Mouse (Mus musculus): ENCODE data around the gene Mob1a. TPM values are rescaled to one million over a fixed set of nuclear protein-coding genes. Genes with fewer than 3 reads are reported as not detected.

Gene Mob1a
- total and polyA plus RNA-seq, 3 experiments, result 12.4 to 22.6 (median 22.3) TPM

GRCm38 (mm10) chr6:83361523-83362248, 35.9 kb downstream of the Mob1a start:
- no peak overlapping the region for H3K27ac ChIP-seq
- no peak overlapping the region for H3K4me3 ChIP-seq
- WGBS, result 73% methylated on average over 11 of the region's 11 CpGs
- no peaks in the 10 kb centered on the region for H3K36me3 ChIP-seq (ENCODE audit: control insufficient read depth, insufficient read depth, low read length)
- no peaks in the 10 kb centered on the region for H3K27me3 ChIP-seq (ENCODE audit: control insufficient read depth, insufficient read depth, low read length)
- peaks cover 2% of the 10 kb centered on the region for H3K4me1 ChIP-seq (ENCODE audit: control insufficient read depth, insufficient read depth, low read length)
- DNase-seq, result no peak
- TF ChIP-seq POLR2A (IDR thresholded peaks at IDR 0.05; ENCODE audit: insufficient read depth, low read depth, low read length), result no peak
- TF ChIP-seq EP300 (IDR thresholded peaks at IDR 0.05; ENCODE audit: insufficient read depth, low read depth, low read length), result no peak
- intact Hi-C loops (cut with DNase I), result no loop called here
- no peak overlapping the region for H3K9ac ChIP-seq (ENCODE audit: low read depth, low read length)
- no peaks in the 10 kb centered on the region for H3K79me2 ChIP-seq (replicated peaks; ENCODE audit: control insufficient read depth, insufficient read depth, low read length)

DNA sequence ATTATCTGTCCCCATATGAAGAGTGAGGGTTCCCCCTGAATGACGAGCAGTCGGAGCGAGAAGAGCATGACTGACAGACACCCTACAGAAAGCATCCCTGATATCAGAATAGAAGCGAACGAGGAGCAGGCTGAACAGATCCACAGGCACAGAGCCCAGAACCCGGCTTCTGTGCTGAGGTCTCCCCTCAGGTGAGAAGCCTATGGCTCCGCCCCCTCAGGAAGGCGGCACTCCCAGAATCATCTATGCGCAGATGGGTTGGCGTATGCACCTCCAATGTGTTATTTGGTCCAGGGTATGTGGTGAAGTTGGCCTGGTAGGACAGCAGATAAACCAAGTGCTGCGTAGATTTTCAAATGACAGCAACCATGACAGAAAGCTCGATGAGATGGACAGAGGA, 37.3 kb downstream of the Mob1a start:
- Histone ChIP-seq H3K27me3 (ENCODE audit: control insufficient read depth, insufficient read depth, low read length) (no peaks in the 10 kb centered on the region), H3K27ac (no peak overlapping the region), H3K79me2 (replicated peaks; ENCODE audit: control insufficient read depth, insufficient read depth, low read length) (no peaks in the 10 kb centered on the region), H3K36me3 (ENCODE audit: control insufficient read depth, insufficient read depth, low read length) (no peaks in the 10 kb centered on the region), H3K4me3 (no peak overlapping the region), H3K9ac (ENCODE audit: low read depth, low read length) (no peak overlapping the region), H3K4me1 (ENCODE audit: control insufficient read depth, insufficient read depth, low read length) (no peaks in the 10 kb centered on the region)
- intact Hi-C loops (cut with DNase I), result no loop called here
- 84% methylated on average over 12 of the region's 12 CpGs for WGBS
- TF ChIP-seq CTCF (IDR thresholded peaks at IDR 0.05) (no peak), EP300 (IDR thresholded peaks at IDR 0.05; ENCODE audit: insufficient read depth, low read depth, low read length) (no peak), POLR2A (IDR thresholded peaks at IDR 0.05; ENCODE audit: insufficient read depth, low read depth, low read length) (no peak)
- DNase-seq, result no peak

DNA sequence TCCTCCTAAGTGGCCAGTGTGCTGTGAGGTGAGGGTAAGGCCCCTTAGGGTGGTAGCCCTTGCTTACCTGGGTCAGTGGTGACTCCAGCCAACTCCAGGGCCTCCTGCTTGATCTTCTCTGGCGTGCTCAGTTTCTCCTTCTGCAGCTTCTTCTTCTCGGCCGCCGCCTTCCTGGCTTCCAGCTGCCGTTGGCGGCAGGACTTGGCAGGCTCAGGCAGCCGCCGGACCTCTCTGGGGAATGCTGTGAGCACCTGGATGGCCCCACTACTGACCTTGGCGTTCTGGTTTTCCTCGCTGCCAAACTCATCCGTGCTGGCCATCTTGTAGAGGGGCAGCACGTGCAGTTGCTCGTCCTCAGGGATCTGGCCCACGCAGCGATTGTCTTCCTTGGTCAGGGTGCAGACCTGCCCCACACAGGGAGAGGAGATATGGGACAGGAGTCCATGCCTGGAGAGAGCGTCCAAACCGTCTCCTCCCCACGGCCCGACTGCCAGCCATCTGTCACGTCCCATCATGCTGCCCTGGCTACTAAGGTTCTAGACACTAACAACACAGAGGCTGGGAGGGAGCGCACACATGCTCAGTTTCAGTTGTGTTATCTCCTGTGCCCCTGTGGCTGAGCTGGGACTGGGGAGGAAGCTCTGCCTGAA, 44.6 kb downstream of the Mob1a start:
- Histone ChIP-seq H3K36me3 (ENCODE audit: control insufficient read depth, insufficient read depth, low read length) (no peaks in the 10 kb centered on the region), H3K27me3 (ENCODE audit: control insufficient read depth, insufficient read depth, low read length) (no peaks in the 10 kb centered on the region), H3K9ac (ENCODE audit: low read depth, low read length) (no peak overlapping the region), H3K27ac (no peak overlapping the region), H3K79me2 (replicated peaks; ENCODE audit: control insufficient read depth, insufficient read depth, low read length) (no peaks in the 10 kb centered on the region), H3K4me1 (ENCODE audit: control insufficient read depth, insufficient read depth, low read length) (no peaks in the 10 kb centered on the region), H3K4me3 (no peak overlapping the region)
- no peak for DNase-seq
- no peak for TF ChIP-seq CTCF (IDR thresholded peaks at IDR 0.05)
- TF ChIP-seq POLR2A (IDR thresholded peaks at IDR 0.05; ENCODE audit: insufficient read depth, low read depth, low read length), result no peak
- TF ChIP-seq EP300 (IDR thresholded peaks at IDR 0.05; ENCODE audit: insufficient read depth, low read depth, low read length), result no peak
- 77% methylated on average over 21 of the region's 21 CpGs for whole genome bisulfite sequencing
- intact Hi-C loops (cut with DNase I), result no loop called here

DNA sequence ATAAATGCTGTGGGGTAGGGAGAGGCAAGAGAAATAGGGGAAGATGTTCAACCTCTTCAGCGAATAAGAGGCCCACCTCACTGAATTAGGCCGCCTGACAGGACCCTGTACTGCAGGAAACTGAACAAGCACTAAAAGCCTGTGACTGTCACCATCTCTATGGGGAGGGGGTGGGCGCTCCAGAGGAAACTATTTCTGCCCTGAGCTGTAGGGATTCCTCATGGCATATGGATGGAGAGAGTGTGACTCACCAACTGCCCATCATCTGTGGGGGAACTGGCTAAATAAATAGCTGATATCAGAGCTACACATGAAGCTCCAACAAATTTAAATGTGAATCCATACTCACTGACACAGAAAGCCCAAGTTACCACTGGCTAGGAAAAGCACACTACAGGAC, 45.5 kb downstream of the Mob1a start:
- Histone ChIP-seq H3K27ac (no peak overlapping the region), H3K4me1 (ENCODE audit: control insufficient read depth, insufficient read depth, low read length) (no peaks in the 10 kb centered on the region), H3K79me2 (replicated peaks; ENCODE audit: control insufficient read depth, insufficient read depth, low read length) (no peaks in the 10 kb centered on the region), H3K9ac (ENCODE audit: low read depth, low read length) (no peak overlapping the region), H3K4me3 (no peak overlapping the region), H3K27me3 (ENCODE audit: control insufficient read depth, insufficient read depth, low read length) (no peaks in the 10 kb centered on the region), H3K36me3 (ENCODE audit: control insufficient read depth, insufficient read depth, low read length) (no peaks in the 10 kb centered on the region)
- intact Hi-C loops (cut with DNase I), result no loop called here
- TF ChIP-seq CTCF (IDR thresholded peaks at IDR 0.05), result no peak
- no peak for TF ChIP-seq EP300 (IDR thresholded peaks at IDR 0.05; ENCODE audit: insufficient read depth, low read depth, low read length)
- no peak for TF ChIP-seq POLR2A (IDR thresholded peaks at IDR 0.05; ENCODE audit: insufficient read depth, low read depth, low read length)
- WGBS, result 89% methylated on average over 3 of the region's 3 CpGs
- no peak for DNase-seq

DNA sequence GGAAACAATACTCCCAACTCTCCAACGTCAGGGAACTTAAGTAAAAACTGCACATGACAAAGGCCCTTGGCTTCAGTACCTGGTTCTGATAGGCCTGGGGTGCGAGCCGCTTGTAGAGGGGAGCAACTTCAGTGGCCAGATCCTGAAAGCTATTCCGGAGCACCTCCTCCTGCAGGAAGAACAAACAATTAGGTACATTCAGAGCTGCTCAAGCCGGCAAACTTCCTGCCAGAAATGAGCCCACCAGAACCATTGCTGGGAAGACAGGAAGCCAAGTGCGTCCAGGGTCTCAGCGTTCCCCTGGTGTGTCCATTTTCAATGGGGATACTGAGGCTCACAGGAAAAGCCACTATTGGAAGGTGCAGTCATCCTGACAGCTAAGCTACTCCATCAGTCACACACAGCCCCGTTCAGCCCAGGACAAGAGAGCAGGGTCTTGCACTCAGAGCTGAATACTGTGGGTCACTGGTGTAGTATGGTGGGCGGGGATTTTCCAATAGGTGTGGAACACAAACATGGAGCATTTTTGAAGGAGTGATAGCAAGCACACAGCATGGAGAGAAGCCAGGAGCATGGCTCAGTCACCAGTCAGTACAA, 48.0 kb downstream of the Mob1a start:
- TF ChIP-seq CTCF (IDR thresholded peaks at IDR 0.05), result no peak
- TF ChIP-seq EP300 (IDR thresholded peaks at IDR 0.05; ENCODE audit: insufficient read depth, low read depth, low read length), result no peak
- TF ChIP-seq POLR2A (IDR thresholded peaks at IDR 0.05; ENCODE audit: insufficient read depth, low read depth, low read length), result no peak
- DNase-seq, result no peak
- no peaks in the 10 kb centered on the region for H3K36me3 ChIP-seq (ENCODE audit: control insufficient read depth, insufficient read depth, low read length)
- intact Hi-C loops (cut with DNase I), result no loop called here
- H3K4me3 ChIP-seq, result no peak overlapping the region
- no peaks in the 10 kb centered on the region for H3K79me2 ChIP-seq (replicated peaks; ENCODE audit: control insufficient read depth, insufficient read depth, low read length)
- H3K4me1 ChIP-seq (ENCODE audit: control insufficient read depth, insufficient read depth, low read length), result no peaks in the 10 kb centered on the region
- no peak overlapping the region for H3K9ac ChIP-seq (ENCODE audit: low read depth, low read length)
- WGBS, result 54% methylated on average over 9 of the region's 9 CpGs
- H3K27ac ChIP-seq, result peak overlapping the region; percentile 15
- H3K27me3 ChIP-seq (ENCODE audit: control insufficient read depth, insufficient read depth, low read length), result no peaks in the 10 kb centered on the region
